26 mouse cellular contexts compared by ENCODE assay signal in genomic region chr6:42593138-42593882, GRCm38 (mm10). TPM values are rescaled to one million over a fixed set of nuclear protein-coding genes. Genes with fewer than 3 reads are reported as not detected.
"Had no signal": no experiment of that assay in that cellular context is flagged by ENCODE, and none has a peak within 500 bp of the region (broad histone marks: within the 10 kb centered on the region; RNA-seq: fewer than 3 reads in every experiment).

No protein-coding gene starts in this region.

- H3K9me3 ChIP-seq: liver, embryonic 12.5 days; neural tube, embryonic 13.5 days; neural tube, embryonic 15.5 days had no signal

- H3K4me3 ChIP-seq: liver, embryonic 12.5 days; myocyte; neural tube, embryonic 13.5 days; neural tube, embryonic 15.5 days had no signal

- H3K9ac ChIP-seq: liver, embryonic 12.5 days; liver, embryonic 14.5 days; lung, embryonic 14.5 days; neural tube, embryonic 13.5 days; neural tube, embryonic 15.5 days had no signal

- DNase-seq: lung, adult 18-20 months; lung, embryonic 14.5 days; lung, postnatal 10 days; lung, postnatal 4 days; retina, postnatal 1 day; right cerebral cortex, adult 18-20 months; right cerebral cortex, postnatal 25 days; right cerebral cortex, postnatal 4 days; spleen, adult 18-20 months; thymus, adult 18-20 months; thymus, postnatal 14 days; thymus, postnatal 36 days had no signal

- H3K4me1 ChIP-seq: liver, embryonic 12.5 days; neural tube, embryonic 13.5 days; neural tube, embryonic 15.5 days had no signal

- H3K36me3 ChIP-seq: liver, embryonic 12.5 days; neural tube, embryonic 13.5 days; neural tube, embryonic 15.5 days had no signal

- H3K4me2 ChIP-seq: liver, embryonic 12.5 days; lung, embryonic 14.5 days; neural tube, embryonic 13.5 days; neural tube, embryonic 15.5 days had no signal

- H3K27me3 ChIP-seq: liver, embryonic 12.5 days; neural tube, embryonic 13.5 days; neural tube, embryonic 15.5 days had no signal

- H3K27ac ChIP-seq: liver, embryonic 12.5 days; liver, embryonic 14.5 days; neural tube, embryonic 13.5 days; neural tube, embryonic 15.5 days had no signal

- ATAC-seq: liver, embryonic 12.5 days had no signal

RNA-seq across cellular contexts. Expression of gene Tcaf3, which starts 4.2 kb away (rescaled TPM):
- total RNA-seq: megakaryocyte, adult 5-6 weeks; megakaryocyte-erythroid progenitor cell, adult 5-6 weeks had no signal
- polyA plus RNA-seq: liver, embryonic 12.5 days; liver, embryonic 14.5 days; liver, embryonic 16.5 days; lung, embryonic 14.5 days; lung, embryonic 16.5 days; myocyte; neural tube, embryonic 11.5 days; neural tube, embryonic 13.5 days; neural tube, embryonic 15.5 days; small intestine, adult 2 months; stomach, embryonic 14.5 days; stomach, embryonic 16.5 days; thymus, postnatal 0 days had no signal

RNA-seq across cellular contexts. Expression of gene Olfr455, which starts 45.9 kb away (rescaled TPM):
- total RNA-seq: megakaryocyte, adult 5-6 weeks; megakaryocyte-erythroid progenitor cell, adult 5-6 weeks had no signal
- polyA plus RNA-seq: liver, embryonic 12.5 days; liver, embryonic 14.5 days; liver, embryonic 16.5 days; lung, embryonic 14.5 days; lung, embryonic 16.5 days; myocyte; neural tube, embryonic 11.5 days; neural tube, embryonic 13.5 days; neural tube, embryonic 15.5 days; small intestine, adult 2 months; stomach, embryonic 14.5 days; thymus, postnatal 0 days had no signal

RNA-seq across cellular contexts. Expression of gene Tcaf2, which starts 51.7 kb away (rescaled TPM):
- total RNA-seq: megakaryocyte-erythroid progenitor cell, adult 5-6 weeks had no signal
